Mouse (Mus musculus) lung, adult 18-20 months (tissue): ENCODE measurements around the gene Mrps35.

Experiments
- DNase-seq, 2 experiments: peaks; one replicate each; pipeline ENCODE4 v3.0.0; 2022; ENCODE audit warnings: mixed read lengths in 2 of 2

Gene Mrps35

GRCm38 (mm10) chr6:147030096-147030885, 12.3 kb upstream of the Mrps35 start:
- no peak for DNase-seq

GRCm38 (mm10) chr6:147032303-147032925, 10.2 kb upstream of the Mrps35 start, which contains the start of gene Rep15:
Gene Rep15, plus strand, starts transcription at chr6:147032584.
- no peak for DNase-seq

- DNase-seq = no peak
Observed at GRCm38 (mm10) chr6:147043633-147044032, 1.1 kb downstream of the Mrps35 start.

- DNase-seq = no peak
Observed at GRCm38 (mm10) chr6:147049239-147049805, 6.8 kb downstream of the Mrps35 start.

GRCm38 (mm10) chr6:147051666-147052065, 9.1 kb downstream of the Mrps35 start:
- DNase-seq = no peak

- no peak for DNase-seq
Observed at GRCm38 (mm10) chr6:147052440-147052839, 9.9 kb downstream of the Mrps35 start.

GRCm38 (mm10) chr6:147053785-147054646, 11.5 kb downstream of the Mrps35 start:
- DNase-seq = no peak

- DNase-seq = no peak
Observed at GRCm38 (mm10) chr6:147055374-147055977, 12.9 kb downstream of the Mrps35 start.

GRCm38 (mm10) chr6:147059326-147059725, 16.8 kb downstream of the Mrps35 start:
- no peak for DNase-seq

GRCm38 (mm10) chr6:147061630-147062029, 19.1 kb downstream of the Mrps35 start:
- DNase-seq = no peak

GRCm38 (mm10) chr6:147062034-147062433, 19.5 kb downstream of the Mrps35 start:
- DNase-seq = no peak

- DNase-seq = no peak
Observed at GRCm38 (mm10) chr6:147062694-147063093, 20.1 kb downstream of the Mrps35 start.

- DNase-seq = no peak
Observed at GRCm38 (mm10) chr6:147064226-147064943, 21.8 kb downstream of the Mrps35 start.

- no peak for DNase-seq
Observed at GRCm38 (mm10) chr6:147064944-147065261, 22.3 kb downstream of the Mrps35 start.

GRCm38 (mm10) chr6:147075808-147076387, 33.3 kb downstream of the Mrps35 start:
- DNase-seq = no peak

- DNase-seq = no peak
Observed at GRCm38 (mm10) chr6:147076878-147077277, 34.3 kb downstream of the Mrps35 start.

- no peak for DNase-seq
Observed at GRCm38 (mm10) chr6:147079919-147080318, 37.4 kb downstream of the Mrps35 start.

GRCm38 (mm10) chr6:147085398-147086040, 43.0 kb downstream of the Mrps35 start:
- no peak for DNase-seq

GRCm38 (mm10) chr6:147086594-147087225, 44.1 kb downstream of the Mrps35 start, which contains the start of gene Mansc4:
Gene Mansc4, minus strand, starts transcription at chr6:147087032.
- peak in 1 of 2 experiments; percentile 27 for DNase-seq

- no peak for DNase-seq
Observed at GRCm38 (mm10) chr6:147087736-147088135, 45.2 kb downstream of the Mrps35 start.
